Mouse (Mus musculus) heart, embryonic 16.5 days (tissue): ENCODE data around the gene Olfr1049. TPM values are rescaled to one million over a fixed set of nuclear protein-coding genes. Genes with fewer than 3 reads are reported as not detected.
"Not testable (repeated sequence)": the region's sequence is repeated elsewhere in the genome, so short reads cannot be mapped to it uniquely, and the experiment has no call there.

Experiments
- ATAC-seq: fragments of 200-750 bp; cut with Nextera tagmentation; replicated peaks from 2 replicates; pipeline ENCODE4 v1.8.0; 2017; ENCODE audit warnings: moderate number of reproducible peaks; ENCODE audit not compliant: insufficient read depth, low FRiP score; ENCODE audit errors: extremely low read depth
- H3K27ac ChIP-seq: fragments of 300-500 bp; sonication (generic); 2 replicates; pipeline ENCODE4 v1.5.1; 2014; ENCODE audit warnings: mild to moderate bottlenecking, low read length, control low read depth, moderate library complexity
- H3K27me3 ChIP-seq: fragments of 300-500 bp; sonication (generic); 2 replicates; pipeline ENCODE4 v1.6.1; 2014; ENCODE audit warnings: low read length, mixed read lengths; ENCODE audit not compliant: control insufficient read depth, insufficient read depth
- H3K36me3 ChIP-seq: fragments of 300-500 bp; sonication (generic); 2 replicates; pipeline ENCODE4 v1.6.1; 2014; ENCODE audit not compliant: control insufficient read depth, insufficient read depth
- H3K4me1 ChIP-seq: fragments of 300-500 bp; sonication (generic); 2 replicates; pipeline ENCODE4 v1.6.1; 2014; ENCODE audit warnings: low read length, mixed read lengths; ENCODE audit not compliant: control insufficient read depth, insufficient read depth
- H3K4me2 ChIP-seq: fragments of 300-500 bp; sonication (generic); 2 replicates; pipeline ENCODE4 v1.6.1; 2014; ENCODE audit warnings: low read depth, mild to moderate bottlenecking, control low read depth, low read length
- H3K4me3 ChIP-seq: fragments of 300-500 bp; sonication (generic); 2 replicates; pipeline ENCODE4 v1.5.1; 2014; ENCODE audit warnings: mild to moderate bottlenecking, control low read depth, low read length
- H3K9ac ChIP-seq: fragments of 300-500 bp; sonication (generic); 2 replicates; pipeline ENCODE4 v1.6.1; 2014; ENCODE audit warnings: low read length, control low read depth
- H3K9me3 ChIP-seq: fragments of 300-500 bp; sonication (generic); replicated peaks from 2 replicates; pipeline ENCODE4 v1.6.1; 2016; ENCODE audit warnings: low read length; ENCODE audit not compliant: control insufficient read depth
- WGBS: fragments of 180-500 bp; shearing (Covaris S2); extraction: QIAGEN DNeasy Blood & Tissue Kit; methylation state at CpG from one replicate; pipeline ENCODE4 v1.1.7; 2014; 5-methylcytosine and 5-hydroxymethylcytosine counted together
- polyA plus RNA-seq: library from polyadenylated mRNA; unstranded; fragments of >200 nt; fragmentation: Nextera tagmentation; extraction: Ambion mirVana; gene quantifications from 2 replicates; pipeline ENCODE4 v1.2.1, GENCODE M21; 2015

The Olfr1049 gene
- polyA plus RNA-seq: not detected in 2 replicates

GRCm38 (mm10) chr2:86258228-86258627 is at the start of gene Olfr1049:
Gene Olfr1049, minus strand, starts transcription at chr2:86258328.
- H3K9ac ChIP-seq, H3K4me3 ChIP-seq, H3K27ac ChIP-seq, H3K4me2 ChIP-seq, ATAC-seq, H3K36me3 ChIP-seq, H3K27me3 ChIP-seq, H3K4me1 ChIP-seq, H3K9me3 ChIP-seq: not testable (repeated sequence)

- Histone ChIP-seq H3K27ac (no peak within 1 kb of the TSS), H3K9ac (no peak within 1 kb of the TSS), H3K9me3 (no peaks in the 10 kb centered on the region), H3K4me2 (no peak within 1 kb of the TSS), H3K27me3 (no peaks in the 10 kb centered on the region), H3K4me1 (no peaks in the 10 kb centered on the region), H3K36me3 (no peaks in the 10 kb centered on the region), H3K4me3 (no peak within 1 kb of the TSS)
- no peak for ATAC-seq
These were observed 34.0 kb upstream of the Olfr1049 start, which contains the start of gene Olfr1052 for GRCm38 (mm10) chr2:86292155-86292554. Gene Olfr1052, plus strand, starts transcription at chr2:86292455.

GRCm38 (mm10) chr2:86278988-86279387 is 20.9 kb upstream of the Olfr1049 start, which contains the start of gene Olfr1051:
Gene Olfr1051, minus strand, starts transcription at chr2:86279088.
- H3K4me1 ChIP-seq, H3K9me3 ChIP-seq, H3K4me2 ChIP-seq, H3K27ac ChIP-seq, H3K36me3 ChIP-seq, H3K9ac ChIP-seq, H3K4me3 ChIP-seq, ATAC-seq, H3K27me3 ChIP-seq: not testable (repeated sequence)

- no peaks in the 10 kb centered on the region for H3K27me3 ChIP-seq
- no peak within 1 kb of the TSS for H3K9ac ChIP-seq
- H3K36me3 ChIP-seq: no peaks in the 10 kb centered on the region
- H3K27ac ChIP-seq: no peak within 1 kb of the TSS
- no peaks in the 10 kb centered on the region for H3K9me3 ChIP-seq
- ATAC-seq: no peak
- H3K4me3 ChIP-seq: no peak within 1 kb of the TSS
- H3K4me1 ChIP-seq: no peaks in the 10 kb centered on the region
- H3K4me2 ChIP-seq: no peak within 1 kb of the TSS
These were observed 17.9 kb downstream of the Olfr1049 start, which contains the start of gene Olfr1048 for GRCm38 (mm10) chr2:86240189-86240588. Gene Olfr1048, minus strand, starts transcription at chr2:86240289.

GRCm38 (mm10) chr2:86231301-86231700 is 26.8 kb downstream of the Olfr1049 start, which contains the start of gene Olfr1047:
Gene Olfr1047, minus strand, starts transcription at chr2:86231401.
- no peak for ATAC-seq
- H3K27ac ChIP-seq: no peak within 1 kb of the TSS
- no peaks in the 10 kb centered on the region for H3K4me1 ChIP-seq
- no peaks in the 10 kb centered on the region for H3K9me3 ChIP-seq
- no peaks in the 10 kb centered on the region for H3K36me3 ChIP-seq
- H3K4me2 ChIP-seq: no peak within 1 kb of the TSS
- no peaks in the 10 kb centered on the region for H3K27me3 ChIP-seq
- no peak within 1 kb of the TSS for H3K9ac ChIP-seq
- 82% methylated on average over 1 of the region's 1 CpGs for whole genome bisulfite sequencing
- no peak within 1 kb of the TSS for H3K4me3 ChIP-seq

GRCm38 (mm10) chr2:86219214-86219613 is 38.9 kb downstream of the Olfr1049 start, which contains the start of gene Olfr1046:
Gene Olfr1046, minus strand, starts transcription at chr2:86219314.
- WGBS: 59% methylated on average over 2 of the region's 2 CpGs
- H3K27me3 ChIP-seq: no peaks in the 10 kb centered on the region
- no peak for ATAC-seq

More at GRCm38 (mm10) chr2:86219214-86219613, 38.9 kb downstream of the Olfr1049 start, which contains the start of gene Olfr1046:
- Histone ChIP-seq H3K27ac (no peak within 1 kb of the TSS), H3K4me2 (no peak within 1 kb of the TSS), H3K36me3 (no peaks in the 10 kb centered on the region), H3K4me3 (no peak within 1 kb of the TSS), H3K4me1 (no peaks in the 10 kb centered on the region), H3K9me3 (no peaks in the 10 kb centered on the region), H3K9ac (no peak within 1 kb of the TSS)

Other genes with a start within 250 kb of the Olfr1049 start
- gene Olfr1033, start 237.7 kb downstream of the Olfr1049 start, polyA plus RNA-seq: 6.3 and 6.4 TPM in 2 replicates
- gene Olfr1034, start 212.5 kb downstream of the Olfr1049 start, polyA plus RNA-seq: 0.07 TPM in 1 of 2 replicates, not detected in the other
- gene Olfr1036, start 184.3 kb downstream of the Olfr1049 start, polyA plus RNA-seq: not detected in 2 replicates
- gene Olfr1037, start 170.9 kb downstream of the Olfr1049 start, polyA plus RNA-seq: not detected in 2 replicates
- gene Olfr1039, start 122.4 kb downstream of the Olfr1049 start, polyA plus RNA-seq: not detected in 2 replicates
- not detected in 2 replicates for gene Olfr1040, start 111.6 kb downstream of the Olfr1049 start, polyA plus RNA-seq
- gene Olfr1042, start 96.5 kb downstream of the Olfr1049 start, polyA plus RNA-seq: not detected in 2 replicates
- not detected in 2 replicates for gene Olfr1043, start 90.8 kb downstream of the Olfr1049 start, polyA plus RNA-seq
- gene Olfr1044, start 80.5 kb downstream of the Olfr1049 start, polyA plus RNA-seq: not detected in 2 replicates
- not detected in 2 replicates for gene Olfr52, start 72.6 kb downstream of the Olfr1049 start, polyA plus RNA-seq
- not detected in 2 replicates for gene Olfr1045, start 55.3 kb downstream of the Olfr1049 start, polyA plus RNA-seq
- gene Olfr1046, start 39.0 kb downstream of the Olfr1049 start, polyA plus RNA-seq: not detected in 2 replicates
- gene Olfr1047, start 26.9 kb downstream of the Olfr1049 start, polyA plus RNA-seq: not detected in 2 replicates
- not detected in 2 replicates for gene Olfr1048, start 18.0 kb downstream of the Olfr1049 start, polyA plus RNA-seq
- not detected in 2 replicates for gene Olfr1051, start 20.8 kb upstream of the Olfr1049 start, polyA plus RNA-seq
- gene Olfr1052, start 34.1 kb upstream of the Olfr1049 start, polyA plus RNA-seq: not detected in 2 replicates
- gene Olfr1053, start 57.0 kb upstream of the Olfr1049 start, polyA plus RNA-seq: not detected in 2 replicates
- gene Olfr1054, start 77.1 kb upstream of the Olfr1049 start, polyA plus RNA-seq: not detected in 2 replicates
- gene Olfr1055, start 92.0 kb upstream of the Olfr1049 start, polyA plus RNA-seq: not detected in 2 replicates
- gene Olfr1056, start 104.1 kb upstream of the Olfr1049 start, polyA plus RNA-seq: not detected in 2 replicates
- gene Olfr1057, start 120.1 kb upstream of the Olfr1049 start, polyA plus RNA-seq: not detected in 2 replicates
- not detected in 2 replicates for gene Olfr1058, start 130.2 kb upstream of the Olfr1049 start, polyA plus RNA-seq
- gene Olfr1061, start 155.7 kb upstream of the Olfr1049 start, polyA plus RNA-seq: not detected in 2 replicates
- not detected in 2 replicates for gene Olfr1062, start 168.4 kb upstream of the Olfr1049 start, polyA plus RNA-seq
- gene Olfr1065, start 192.3 kb upstream of the Olfr1049 start, polyA plus RNA-seq: not detected in 2 replicates
- not detected in 2 replicates for gene Olfr1066, start 197.9 kb upstream of the Olfr1049 start, polyA plus RNA-seq
- not detected in 2 replicates for gene Olfr228, start 229.1 kb upstream of the Olfr1049 start, polyA plus RNA-seq